Mouse (Mus musculus): ENCODE results near the gene Tenm3.

Tenm3 gene

DNA sequence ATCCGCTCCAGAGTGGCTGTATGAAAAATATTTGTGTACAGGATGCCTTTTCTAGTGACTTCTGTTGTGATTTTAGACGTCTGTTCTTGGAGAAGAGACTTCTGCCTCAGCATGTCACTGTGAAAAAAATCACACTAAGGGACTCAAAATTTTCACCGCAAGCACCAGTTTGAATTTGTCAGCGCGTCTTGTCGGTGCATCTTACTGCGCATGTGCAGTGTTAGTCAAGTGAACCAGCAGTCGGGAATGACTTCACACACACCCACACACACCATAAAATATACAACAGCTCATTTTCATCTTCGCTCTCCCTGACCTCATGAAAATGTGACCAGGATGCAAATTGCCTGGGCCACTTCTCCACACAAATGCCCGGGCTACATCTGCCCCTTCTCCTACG lies 568.7 kb downstream of the Tenm3 start:
- no peak for DNase-seq (ENCODE audit: low spot score)

DNA sequence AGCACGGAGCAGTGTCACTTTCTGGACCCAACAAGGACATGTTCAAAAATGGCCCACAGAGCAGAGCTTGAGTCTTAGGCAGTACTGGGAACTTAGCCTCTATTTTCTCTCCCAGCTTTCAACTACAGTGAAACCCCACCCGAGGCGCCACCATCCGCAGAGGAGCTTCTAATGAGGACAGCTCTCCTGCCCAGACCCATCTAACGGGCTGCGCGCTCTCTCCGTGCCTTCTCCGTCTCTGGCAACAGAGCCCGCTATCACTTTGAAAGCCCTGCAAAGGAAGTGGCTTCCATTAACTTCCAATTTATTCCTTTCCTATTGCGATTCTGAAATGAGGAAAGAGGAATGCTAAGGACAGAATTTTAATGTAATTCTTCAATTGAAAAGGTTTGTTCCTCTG lies 569.2 kb downstream of the Tenm3 start:
- no peak for DNase-seq (ENCODE audit: low spot score)

DNA sequence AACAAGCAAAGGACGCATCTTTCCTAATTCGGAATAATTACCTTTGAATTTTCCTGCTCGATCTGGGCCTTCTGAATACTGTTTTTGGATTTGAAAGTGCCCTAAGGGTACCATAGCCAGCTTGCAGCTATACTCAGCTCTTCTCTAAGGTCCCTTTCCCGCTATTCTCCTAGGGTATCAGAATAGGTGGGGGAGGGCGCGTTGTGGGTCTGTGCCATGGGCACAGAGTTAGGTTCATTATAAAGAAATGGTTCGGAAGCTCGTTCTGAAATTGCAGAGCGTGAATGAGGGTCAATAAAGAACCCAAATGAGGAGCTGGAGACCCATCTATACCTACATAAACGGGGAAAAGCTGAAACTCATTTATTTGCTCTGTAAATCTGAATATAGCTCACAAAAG lies 575.1 kb downstream of the Tenm3 start:
- no peak for DNase-seq (ENCODE audit: low spot score)

GRCm38 (mm10) chr8:48260265-48260664 lies 583.5 kb downstream of the Tenm3 start:
- DNase-seq (ENCODE audit: low spot score), result no peak

GRCm38 (mm10) chr8:48259832-48260231 lies 583.9 kb downstream of the Tenm3 start:
- no peak for DNase-seq (ENCODE audit: low spot score)

DNA sequence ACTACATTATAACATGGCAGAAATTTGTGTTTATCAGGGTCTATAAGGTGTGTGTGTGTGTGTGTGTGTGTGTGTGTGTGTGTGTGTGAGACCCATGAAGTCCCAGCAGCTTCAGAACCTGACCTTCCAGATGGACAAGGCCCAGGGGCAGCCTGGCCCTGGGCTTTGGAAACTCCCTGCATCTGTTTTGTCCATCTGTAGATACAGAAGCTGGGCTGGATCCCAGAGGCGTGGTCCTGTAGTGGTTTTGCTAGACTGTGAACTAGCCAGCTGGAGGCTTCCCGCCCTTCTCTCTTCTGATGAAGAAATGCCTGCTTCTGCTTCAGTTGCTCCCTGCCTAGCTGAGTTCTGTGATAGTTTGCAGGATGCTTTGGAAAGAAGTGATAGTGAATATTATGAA lies 599.9 kb downstream of the Tenm3 start:
- no peak for DNase-seq (ENCODE audit: low spot score)

DNA sequence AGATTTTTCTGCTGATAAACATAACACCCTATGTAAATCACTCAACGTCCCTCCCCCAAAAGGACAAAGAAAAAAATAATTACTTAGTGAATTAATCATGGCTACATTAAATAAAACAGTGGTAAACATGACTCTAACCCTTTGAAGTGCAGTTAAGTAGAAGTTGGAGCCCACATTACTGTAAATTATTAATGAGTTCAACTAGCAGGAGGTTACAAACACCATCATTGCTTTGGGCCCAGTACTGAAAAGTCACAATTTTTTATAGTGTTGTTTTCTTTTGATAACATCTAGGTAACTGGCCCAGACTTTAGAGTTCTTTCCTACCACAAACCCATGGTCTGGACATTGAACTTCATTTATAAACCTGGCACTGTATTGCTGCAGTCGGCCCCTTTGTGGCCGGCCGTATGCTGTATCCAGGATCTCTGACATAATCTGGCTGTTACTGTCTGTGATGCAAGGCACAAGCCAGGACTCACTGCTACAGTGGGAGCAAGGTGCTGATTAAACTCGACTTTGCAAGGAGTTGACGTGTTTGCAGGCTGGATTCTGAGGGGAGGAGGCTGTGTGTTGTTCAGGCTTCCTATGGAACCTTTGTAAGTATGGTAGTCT lies 602.7 kb downstream of the Tenm3 start:
- DNase-seq (ENCODE audit: low spot score), result no peak

DNA sequence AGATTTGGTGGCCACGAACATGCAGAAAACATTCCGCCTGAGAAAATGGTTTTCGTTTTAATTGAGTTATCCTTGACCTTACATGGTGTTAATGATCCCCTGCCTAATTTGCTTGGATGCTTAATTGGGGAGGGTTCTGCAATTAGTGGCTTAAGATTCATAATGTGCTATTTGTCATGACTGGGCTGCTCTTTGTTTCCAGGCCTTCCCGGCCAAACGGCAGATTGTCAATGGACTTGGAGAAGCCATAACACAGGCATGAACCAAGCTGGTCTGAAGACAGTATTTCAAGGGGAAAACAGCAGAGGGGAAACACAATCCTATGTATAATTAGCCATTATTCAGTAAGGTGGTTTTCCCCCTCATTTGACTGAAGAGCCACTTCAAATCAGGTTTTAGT lies 606.8 kb downstream of the Tenm3 start:
- DNase-seq (ENCODE audit: low spot score), result no peak

- no peak for DNase-seq (ENCODE audit: low spot score)
These were observed 610.8 kb downstream of the Tenm3 start for GRCm38 (mm10) chr8:48232927-48233326.

GRCm38 (mm10) chr8:48231882-48232281 lies 611.9 kb downstream of the Tenm3 start:
- DNase-seq (ENCODE audit: low spot score), result no peak

DNA sequence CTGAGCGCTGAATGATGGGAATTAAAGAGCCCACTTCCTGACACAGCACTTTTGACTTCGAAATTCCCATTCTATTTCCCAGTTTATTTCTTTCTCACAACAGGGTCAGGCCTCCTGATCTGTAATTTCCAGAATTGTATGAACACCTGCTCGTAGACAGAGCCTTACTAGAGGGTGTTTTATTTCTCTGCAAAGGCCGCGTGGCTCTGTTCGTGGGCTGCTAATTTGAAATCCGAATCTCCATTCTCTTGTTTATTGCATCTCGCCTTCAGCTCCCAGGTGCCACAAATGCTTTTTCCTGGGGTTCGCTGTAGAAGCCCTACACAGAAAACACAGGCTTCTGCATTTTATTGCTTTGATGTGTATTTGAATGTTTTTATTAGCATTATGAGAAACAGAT lies 612.4 kb downstream of the Tenm3 start:
- no peak for DNase-seq (ENCODE audit: low spot score)

DNA sequence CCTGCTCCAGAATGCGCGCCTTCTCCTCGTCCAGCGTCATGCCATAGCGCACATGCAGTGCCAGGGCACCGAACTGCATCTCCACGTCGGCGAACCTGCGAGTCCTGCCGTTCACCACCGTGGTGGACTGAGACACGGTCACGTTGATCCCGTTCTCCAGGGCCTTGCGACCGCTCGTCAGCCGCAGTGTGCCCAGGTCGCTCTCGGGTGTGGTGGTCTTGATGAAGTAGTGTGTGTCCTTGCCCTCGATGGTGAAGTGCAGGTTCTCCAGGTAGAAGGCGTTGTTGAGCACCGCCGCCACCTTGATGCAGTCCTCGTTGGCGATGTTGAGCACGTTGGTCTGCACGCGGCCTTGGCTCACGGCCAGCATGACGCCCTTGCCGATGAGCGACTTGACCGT lies 615.1 kb downstream of the Tenm3 start:
- DNase-seq (ENCODE audit: low spot score), result no peak

DNA sequence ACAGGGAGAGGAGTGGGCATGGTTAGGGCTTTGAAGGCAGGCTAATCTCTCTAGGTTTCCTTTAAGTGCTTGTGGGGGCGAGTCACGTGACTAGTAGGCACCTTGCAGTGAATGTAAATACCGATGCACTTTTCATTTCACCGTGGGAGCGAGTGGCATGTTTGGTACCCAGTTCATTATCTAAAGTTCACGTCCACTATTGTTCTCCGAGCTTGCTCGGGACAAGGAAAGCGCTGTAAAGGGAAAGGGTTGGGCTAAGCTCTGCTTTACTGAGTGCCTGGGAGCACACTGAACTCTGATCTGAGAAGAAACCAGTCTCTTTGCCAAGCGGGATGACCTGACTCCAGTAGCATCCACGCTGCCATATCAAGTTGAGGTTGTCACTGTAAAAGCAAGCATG lies 619.0 kb downstream of the Tenm3 start:
- no peak for DNase-seq (ENCODE audit: low spot score)

- peak; percentile 98 for DNase-seq (ENCODE audit: low spot score)
These were observed 621.4 kb downstream of the Tenm3 start for GRCm38 (mm10) chr8:48222429-48222769.

DNA sequence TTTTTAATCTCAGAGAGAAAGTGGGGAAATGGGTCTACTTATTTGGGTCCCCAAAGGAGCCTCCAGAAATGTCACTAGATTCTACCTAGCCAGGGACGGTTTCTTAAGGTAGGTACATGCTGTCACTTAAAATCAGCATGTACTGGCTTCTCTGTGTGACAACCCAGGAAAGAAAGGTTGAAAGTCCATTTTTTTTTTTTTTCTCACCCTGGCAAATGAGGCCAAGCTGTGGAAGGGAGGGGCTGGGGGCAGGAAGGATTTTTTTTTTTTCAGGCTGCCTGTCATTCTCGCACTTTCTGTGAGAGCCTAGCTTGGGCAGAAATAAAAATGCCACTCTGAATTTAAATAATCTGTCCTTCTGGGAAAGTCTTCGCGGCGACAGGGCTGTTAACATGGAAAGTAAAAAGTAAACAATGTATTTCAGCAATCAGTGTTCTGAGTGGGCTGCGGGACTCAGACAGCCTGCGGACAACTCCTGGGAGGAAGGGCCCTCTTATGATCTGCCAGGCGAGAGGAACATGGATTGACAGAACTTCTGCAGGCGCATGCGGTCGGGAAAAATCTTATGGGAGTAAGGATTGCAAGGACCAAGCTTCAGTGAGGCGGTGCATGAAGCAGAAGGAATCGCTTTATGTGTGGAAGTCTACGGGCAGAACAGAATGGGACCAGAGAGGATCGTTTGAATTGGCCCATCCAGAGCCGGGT lies 621.9 kb downstream of the Tenm3 start:
- no peak for DNase-seq (ENCODE audit: low spot score)

GRCm38 (mm10) chr8:48221304-48221703 lies 622.4 kb downstream of the Tenm3 start:
- no peak for DNase-seq (ENCODE audit: low spot score)

DNA sequence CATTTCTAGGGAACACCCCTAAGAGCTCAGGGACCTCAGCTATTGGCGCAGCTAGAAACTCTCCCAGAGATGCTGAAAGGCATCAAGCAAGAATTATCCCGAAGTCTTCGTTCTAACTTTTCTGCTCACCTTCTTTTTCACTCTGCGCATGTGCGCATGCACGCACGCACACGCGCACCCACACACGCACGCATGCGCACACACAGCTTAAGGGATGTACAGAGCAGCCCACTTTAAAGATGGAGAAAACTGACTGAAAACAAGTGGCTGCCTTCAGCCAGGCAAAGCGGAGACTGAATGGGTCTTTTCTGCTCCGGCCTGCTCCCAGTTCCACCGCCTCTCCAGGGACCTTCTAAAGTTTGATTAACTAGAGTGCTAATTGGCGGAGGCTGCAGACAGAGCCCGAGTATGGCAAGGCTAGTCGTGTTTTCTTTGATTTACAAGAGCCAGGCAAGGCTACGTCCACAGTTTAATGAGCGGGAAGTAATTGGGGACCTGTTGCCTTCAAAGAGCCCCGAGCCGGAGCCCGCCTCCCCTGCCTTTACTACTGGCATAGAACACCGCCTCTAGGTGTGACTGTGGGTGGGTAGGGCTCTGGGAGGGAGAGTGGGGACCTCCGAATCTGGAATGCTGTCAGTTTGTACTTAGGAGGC lies 623.1 kb downstream of the Tenm3 start:
- peak; percentile 50 for DNase-seq (ENCODE audit: low spot score)

- no peak for DNase-seq (ENCODE audit: low spot score)
These were observed 628.7 kb downstream of the Tenm3 start for GRCm38 (mm10) chr8:48215071-48215501.

GRCm38 (mm10) chr8:48214386-48214785 lies 629.4 kb downstream of the Tenm3 start:
- no peak for DNase-seq (ENCODE audit: low spot score)

DNA sequence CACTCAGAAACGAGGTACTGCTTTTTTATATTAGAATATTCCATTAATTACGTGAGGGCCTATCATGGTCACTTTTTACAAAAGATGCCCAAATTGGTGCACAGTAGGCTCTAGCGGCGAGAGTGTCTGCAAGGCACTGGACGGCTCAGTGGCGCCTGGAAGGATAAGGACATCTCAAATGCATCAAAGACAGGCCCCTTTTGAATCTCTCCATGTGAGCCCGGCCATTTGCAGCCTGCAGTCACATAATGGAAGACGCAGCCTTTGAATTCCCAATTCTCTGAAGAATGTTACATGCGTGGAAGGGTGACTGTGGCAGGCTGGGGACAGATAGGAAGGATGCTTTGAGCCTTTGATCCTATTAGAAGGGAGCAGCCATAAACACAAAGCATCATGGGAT lies 631.8 kb downstream of the Tenm3 start:
- DNase-seq (ENCODE audit: low spot score), result no peak

- DNase-seq (ENCODE audit: low spot score), result no peak
These were observed 636.2 kb downstream of the Tenm3 start for GRCm38 (mm10) chr8:48207567-48207966.

GRCm38 (mm10) chr8:48206922-48207321 lies 636.8 kb downstream of the Tenm3 start:
- DNase-seq (ENCODE audit: low spot score), result peak; percentile 63

DNA sequence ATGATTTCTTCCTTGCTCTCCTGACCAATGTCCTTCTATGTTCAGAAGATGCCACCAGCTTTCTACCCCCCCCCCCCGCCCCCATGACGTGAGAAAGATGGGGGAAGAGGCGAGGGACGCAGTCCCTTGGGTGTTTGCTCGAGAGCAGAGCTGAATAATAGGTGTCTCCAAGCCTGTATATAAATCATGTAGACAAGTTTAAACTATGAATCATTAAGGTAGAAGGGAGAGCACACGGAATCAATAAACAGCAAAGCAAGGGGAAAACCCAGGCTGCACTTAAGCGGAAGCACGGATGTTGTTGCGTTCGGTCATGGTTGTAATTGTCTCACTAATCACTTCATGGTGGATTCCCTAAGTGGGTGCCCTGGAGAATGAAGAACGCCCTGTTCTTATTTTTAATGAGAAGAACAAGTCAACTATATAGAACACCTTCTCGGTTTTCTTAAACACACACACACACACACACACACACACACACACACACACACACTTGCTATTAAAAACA lies 638.9 kb downstream of the Tenm3 start:
- no peak for DNase-seq (ENCODE audit: low spot score)
